Mouse (Mus musculus): ENCODE measurements around the gene Fam98a. TPM values are rescaled to one million over a fixed set of nuclear protein-coding genes. Genes with fewer than 3 reads are reported as not detected.

The Fam98a gene
- 5.2 and 13.1 TPM in 2 replicates for polyA plus RNA-seq (2012; rRNA removed; ENCODE audit: low replicate concordance)

GRCm38 (mm10) chr17:75551512-75552400 lies at the start of gene Fam98a:
Gene Fam98a, minus strand, starts transcription at chr17:75551946.

Other genes starting within 250 kb of the Fam98a start
- 5.8 and 10.0 TPM in 2 replicates for gene Rasgrp3, start 116.0 kb downstream of the Fam98a start, polyA plus RNA-seq (2012; rRNA removed; ENCODE audit: low replicate concordance)

Measured in mammary gland, adult 2 months (tissue).